Mouse (Mus musculus) embryo, embryonic 10.5 days (tissue): ENCODE data around the gene Ccdc15.
A peak's percentile ranks its signal among the peaks of the same experiment; 100 is the strongest.

Source experiments
- DNase-seq: peaks from one replicate; pipeline ENCODE4 v3.0.0-alpha.2; 2015; ENCODE audit warnings: low spot score

The Ccdc15 gene

GRCm38 (mm10) chr9:37232201-37233195 is 115.7 kb downstream of the Ccdc15 start:
- no peak for DNase-seq

- DNase-seq: no peak
These were observed 117.6 kb downstream of the Ccdc15 start for GRCm38 (mm10) chr9:37230486-37231195.

- DNase-seq: peak; percentile 84
These were observed 118.3 kb downstream of the Ccdc15 start for GRCm38 (mm10) chr9:37229880-37230325.
